Mouse (Mus musculus) myocyte (in vitro differentiated cells): ENCODE data around the gene Atp13a1.

Source experiments
- CEBPB ChIP-seq: IDR thresholded peaks from 2 replicates; pipeline ENCODE4 v1.6.1; 2011; ENCODE audit warnings: mild to moderate bottlenecking, moderate library complexity; ENCODE audit not compliant: poor library complexity, insufficient read depth, severe bottlenecking
- E2F4 ChIP-seq: IDR thresholded peaks from one replicate; pipeline ENCODE4 v1.6.1; 2011; ENCODE audit warnings: mild to moderate bottlenecking, control low read depth, moderate library complexity; ENCODE audit not compliant: insufficient read depth
- MAX ChIP-seq: IDR thresholded peaks from one replicate; pipeline ENCODE4 v1.6.1; 2011; ENCODE audit warnings: low read depth, mild to moderate bottlenecking, control low read depth
- MYOD1 ChIP-seq, 3 experiments: IDR thresholded peaks; one replicate each; pipeline ENCODE4 v1.6.1; 2011; ENCODE audit warnings: control low read depth in 2 of 3, low read depth in 2 of 3, mild to moderate bottlenecking in 2 of 3, moderate library complexity in 1 of 3; ENCODE audit not compliant: insufficient read length in 2 of 3, control insufficient read depth in 1 of 3
- MYOG ChIP-seq, 3 experiments: IDR thresholded peaks; one replicate each; pipeline ENCODE4 v1.6.1; 2011; ENCODE audit warnings: control low read depth in 2 of 3, low read depth in 2 of 3, mild to moderate bottlenecking in 2 of 3; ENCODE audit not compliant: insufficient read length in 2 of 3, control insufficient read depth in 1 of 3, insufficient read depth in 1 of 3
- POLR2A ChIP-seq: IDR thresholded peaks from one replicate; pipeline ENCODE4 v1.6.1; 2011; ENCODE audit warnings: low read depth, mild to moderate bottlenecking, control low read depth, moderate library complexity; ENCODE audit not compliant: insufficient read length
- POLR2AphosphoS2 ChIP-seq: IDR thresholded peaks from one replicate; pipeline ENCODE4 v1.6.1; 2011; ENCODE audit warnings: low read depth, control low read depth; ENCODE audit not compliant: insufficient read length
- SRF ChIP-seq: IDR thresholded peaks from one replicate; pipeline ENCODE4 v1.6.1; 2011; ENCODE audit warnings: low read depth; ENCODE audit not compliant: control insufficient read depth, insufficient read length
- TCF12 ChIP-seq: IDR thresholded peaks from one replicate; pipeline ENCODE4 v1.6.1; 2011; ENCODE audit warnings: mild to moderate bottlenecking, control low read depth; ENCODE audit not compliant: poor library complexity, insufficient read depth, severe bottlenecking
- TCF3 ChIP-seq: IDR thresholded peaks from one replicate; pipeline ENCODE4 v1.6.1; 2011; ENCODE audit warnings: low read depth, control low read depth; ENCODE audit not compliant: insufficient read length
- USF1 ChIP-seq: IDR thresholded peaks from one replicate; pipeline ENCODE4 v1.6.1; 2011; ENCODE audit warnings: low read depth, mild to moderate bottlenecking, control low read depth, moderate library complexity

- TF ChIP-seq POLR2A (no peak), USF1 (no peak), MAX (no peak), E2F4 (no peak), POLR2AphosphoS2 (no peak), TCF12 (no peak), MYOG (IDR thresholded peaks at IDR 0.05; ENCODE audit: control insufficient read depth in 1 of 3, insufficient read depth in 1 of 3, insufficient read length in 2 of 3, low read depth in 2 of 3) (no peak), CEBPB (no peak), MYOD1 (IDR thresholded peaks at IDR 0.05; ENCODE audit: control insufficient read depth in 1 of 3, insufficient read length in 2 of 3, low read depth in 2 of 3) (no peak), TCF3 (no peak), SRF (no peak)
Measured at GRCm38 (mm10) chr8:69789105-69789504, 1.9 kb upstream of the Atp13a1 start.
